Mouse (Mus musculus) mature B cell (primary cell): ENCODE results near the gene Calcoco2.
"Not testable (repeated sequence)": the region's sequence is repeated elsewhere in the genome, so short reads cannot be mapped to it uniquely, and the experiment has no call there.

Experiments
- in situ Hi-C: fragments of 300-500 bp; cut with MboI; formaldehyde crosslinking; loops from 2 replicates; pipeline ENCODE4 v1.14.3; 2019

The Calcoco2 gene

DNA sequence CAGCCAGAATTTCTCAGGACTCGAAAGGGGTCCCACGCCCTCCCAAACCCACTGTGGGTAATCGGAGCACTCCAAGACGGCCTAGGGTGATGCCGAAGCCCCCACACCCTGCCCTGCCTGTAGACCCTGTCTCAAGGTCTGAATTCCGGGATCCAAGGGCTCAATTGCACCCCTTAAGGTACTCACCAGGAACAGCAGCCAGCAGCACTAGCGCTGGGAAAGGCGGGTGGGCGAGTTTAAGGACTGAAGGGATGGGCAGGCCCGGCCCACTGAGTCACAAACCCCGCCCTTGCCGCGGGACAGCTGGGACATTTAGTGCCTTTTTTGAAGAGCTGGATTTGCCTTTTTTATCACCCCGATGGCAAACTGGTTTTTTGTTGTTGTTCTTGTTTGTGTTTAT is at the start of gene Calcoco2:
Gene Calcoco2 (minus strand): TSS at position 214 of the 400 bp plus-strand sequence.
- in situ Hi-C loops, result no loop called here

DNA sequence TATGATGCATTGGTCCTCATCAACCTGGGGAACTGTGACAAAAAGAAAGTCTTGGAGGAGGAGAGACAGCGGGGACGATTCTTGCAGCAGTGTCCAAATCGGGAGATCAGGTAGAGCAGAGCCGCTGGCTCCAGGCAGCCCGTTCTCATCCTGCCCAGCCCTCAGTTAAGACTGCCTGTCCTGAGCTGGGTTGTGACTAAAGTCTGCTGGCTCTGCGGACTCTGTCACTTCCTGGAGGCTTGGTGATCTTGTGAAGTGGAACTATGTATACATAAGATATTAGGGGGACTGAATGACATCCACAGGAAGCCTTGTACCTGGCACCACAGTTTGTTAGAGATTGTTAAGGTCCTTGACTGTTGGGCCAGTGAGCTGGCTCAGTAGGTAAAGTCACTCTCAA is 35.7 kb upstream of the Calcoco2 start:
- in situ Hi-C loops, result no loop called here

DNA sequence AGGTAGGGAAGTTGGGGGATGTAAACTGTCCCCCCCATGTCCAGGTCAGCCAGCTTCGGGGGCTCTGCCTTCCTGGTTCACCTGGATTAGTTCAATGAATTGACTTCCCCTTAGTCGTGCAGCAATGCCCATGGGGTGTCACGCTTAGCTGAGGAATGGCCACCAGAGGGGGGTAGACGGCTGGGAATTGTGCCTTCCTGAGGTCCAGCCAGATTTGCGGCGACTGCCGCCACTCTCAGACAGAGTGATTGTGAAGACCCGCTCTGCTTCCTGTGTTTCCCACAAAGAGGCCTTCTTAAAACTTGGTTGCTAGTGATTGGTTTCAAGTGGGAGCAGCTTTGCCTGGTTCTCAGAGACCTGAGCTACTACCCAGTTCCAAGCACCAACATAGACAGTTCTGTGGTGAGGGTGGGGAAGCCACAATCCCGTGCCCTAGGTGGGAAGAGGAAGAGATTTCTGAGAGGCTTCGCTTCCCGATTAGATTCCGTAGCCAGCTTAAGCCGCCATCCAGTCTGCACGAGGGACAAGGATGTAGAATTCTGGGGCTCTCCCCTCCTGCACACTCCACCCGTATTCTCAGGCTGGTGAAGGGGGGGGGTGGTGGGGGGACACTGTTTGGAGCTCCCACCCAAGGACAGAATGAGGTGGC is 34.0 kb upstream of the Calcoco2 start:
- in situ Hi-C loops, result no loop called here

DNA sequence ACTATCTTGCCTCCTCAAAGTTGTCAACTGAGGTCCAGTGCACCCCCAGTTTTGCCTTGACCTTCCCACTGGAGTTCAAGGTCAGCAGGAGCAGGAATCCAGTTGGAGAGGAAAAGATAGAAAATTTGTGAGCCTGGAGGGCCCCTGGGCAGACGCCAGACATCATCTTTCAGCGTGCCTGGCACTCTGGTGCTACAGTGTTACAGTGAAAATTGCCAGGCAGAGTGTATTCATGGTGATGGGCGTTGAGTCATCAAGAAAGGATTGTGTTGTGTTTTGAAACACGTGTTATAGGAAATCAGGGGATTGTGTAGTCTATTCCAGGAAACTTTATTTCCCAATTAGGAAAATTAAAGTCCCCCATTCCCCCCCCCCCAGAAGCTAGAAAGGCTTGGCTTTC is 32.0 kb upstream of the Calcoco2 start:
- in situ Hi-C loops, result no loop called here

DNA sequence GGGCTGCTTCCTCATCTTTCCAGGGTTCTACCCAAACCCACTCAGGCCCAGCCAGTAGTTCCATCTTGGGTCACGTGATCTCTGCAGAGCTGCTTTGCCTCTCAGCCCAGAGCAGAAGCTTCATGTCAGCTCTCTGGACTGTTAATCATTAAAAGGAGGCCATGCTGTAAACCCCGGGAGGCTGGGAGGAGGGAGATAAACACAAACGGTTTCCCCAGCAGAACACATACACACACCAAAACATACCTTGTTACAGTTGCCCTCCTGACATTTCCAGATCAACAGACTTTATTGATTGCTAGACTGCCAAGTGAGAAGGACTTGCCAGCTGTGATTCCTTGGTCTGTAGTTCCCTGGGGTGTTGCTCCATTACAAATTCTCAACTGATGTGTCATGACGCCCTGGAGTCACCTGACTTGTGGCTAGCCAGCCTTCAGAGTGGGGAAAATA is 29.0 kb upstream of the Calcoco2 start:
- in situ Hi-C loops, result no loop called here

DNA sequence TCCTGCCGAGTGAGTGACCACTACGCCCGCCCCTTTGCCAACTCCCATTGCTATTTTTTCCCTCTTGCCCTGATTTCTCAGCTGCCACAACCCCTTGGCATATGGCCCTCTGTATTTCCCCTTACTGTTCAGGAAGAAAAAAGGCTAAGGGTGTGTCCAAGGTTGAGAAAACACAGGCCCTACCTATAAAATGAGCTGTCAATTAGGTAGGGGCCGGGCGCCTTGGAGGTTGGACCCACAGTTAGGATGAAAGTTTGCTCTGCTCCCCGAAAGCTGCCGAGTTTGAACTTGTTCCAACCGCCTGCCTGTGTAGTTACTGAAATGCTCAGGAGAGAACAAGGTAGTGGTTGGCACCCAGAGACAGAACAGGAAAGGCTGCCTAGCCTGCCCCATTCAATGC is 24.1 kb upstream of the Calcoco2 start:
- in situ Hi-C loops, result no loop called here

DNA sequence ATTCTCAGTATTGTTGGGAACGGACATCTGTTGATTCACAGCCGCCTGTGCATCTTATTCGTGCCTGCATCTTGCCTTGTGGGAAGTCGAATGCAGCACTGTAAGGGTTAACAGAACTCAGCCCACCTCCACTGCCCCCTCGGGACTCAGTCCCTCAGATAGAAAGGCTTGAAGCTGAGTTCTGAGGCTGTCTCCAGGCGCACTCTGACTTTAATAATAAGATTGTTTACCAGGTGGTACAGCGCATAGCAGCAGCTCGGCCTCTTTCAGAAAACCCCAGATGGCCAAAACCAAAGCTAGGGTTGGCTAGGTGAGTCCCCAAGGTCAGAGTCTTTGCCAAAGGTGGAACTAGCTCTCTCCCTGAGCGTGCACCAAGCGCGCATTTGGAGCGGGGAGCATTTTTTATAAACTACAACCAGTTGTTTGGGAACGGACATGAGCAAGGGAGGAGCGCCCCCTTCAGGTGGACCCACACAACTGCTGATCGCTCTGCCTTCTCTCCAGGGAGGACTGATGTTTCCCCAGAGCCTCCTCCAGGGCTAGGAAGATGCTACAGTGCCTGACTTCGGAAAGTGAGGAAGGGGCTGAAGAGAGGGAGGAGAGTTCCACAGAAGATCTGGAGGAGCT is 21.6 kb upstream of the Calcoco2 start, which contains the start of gene Ttll6:
Gene Ttll6 (plus strand): TSS at position 548 of the 627 bp plus-strand sequence.
- in situ Hi-C loops, result no loop called here

DNA sequence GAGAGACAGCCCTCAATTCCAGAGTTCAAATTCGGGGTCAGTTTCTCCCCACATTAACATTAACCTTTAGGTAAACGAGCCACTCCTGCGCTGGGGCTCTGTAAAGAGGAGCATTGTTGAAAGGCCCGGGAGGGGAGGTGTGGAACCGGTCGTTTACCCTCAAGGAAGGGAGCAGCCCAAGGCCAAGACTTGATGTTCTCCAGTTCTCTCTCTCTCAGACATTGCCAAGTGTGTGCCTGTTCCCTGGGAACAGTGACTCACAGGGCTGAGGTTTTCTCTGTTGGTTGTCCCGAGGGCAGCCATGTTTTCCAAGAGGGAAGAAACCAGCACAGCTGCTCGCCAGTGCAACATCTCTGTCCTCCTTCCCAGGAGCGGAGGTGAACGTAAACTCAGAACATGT is 18.8 kb upstream of the Calcoco2 start:
- in situ Hi-C loops, result no loop called here

DNA sequence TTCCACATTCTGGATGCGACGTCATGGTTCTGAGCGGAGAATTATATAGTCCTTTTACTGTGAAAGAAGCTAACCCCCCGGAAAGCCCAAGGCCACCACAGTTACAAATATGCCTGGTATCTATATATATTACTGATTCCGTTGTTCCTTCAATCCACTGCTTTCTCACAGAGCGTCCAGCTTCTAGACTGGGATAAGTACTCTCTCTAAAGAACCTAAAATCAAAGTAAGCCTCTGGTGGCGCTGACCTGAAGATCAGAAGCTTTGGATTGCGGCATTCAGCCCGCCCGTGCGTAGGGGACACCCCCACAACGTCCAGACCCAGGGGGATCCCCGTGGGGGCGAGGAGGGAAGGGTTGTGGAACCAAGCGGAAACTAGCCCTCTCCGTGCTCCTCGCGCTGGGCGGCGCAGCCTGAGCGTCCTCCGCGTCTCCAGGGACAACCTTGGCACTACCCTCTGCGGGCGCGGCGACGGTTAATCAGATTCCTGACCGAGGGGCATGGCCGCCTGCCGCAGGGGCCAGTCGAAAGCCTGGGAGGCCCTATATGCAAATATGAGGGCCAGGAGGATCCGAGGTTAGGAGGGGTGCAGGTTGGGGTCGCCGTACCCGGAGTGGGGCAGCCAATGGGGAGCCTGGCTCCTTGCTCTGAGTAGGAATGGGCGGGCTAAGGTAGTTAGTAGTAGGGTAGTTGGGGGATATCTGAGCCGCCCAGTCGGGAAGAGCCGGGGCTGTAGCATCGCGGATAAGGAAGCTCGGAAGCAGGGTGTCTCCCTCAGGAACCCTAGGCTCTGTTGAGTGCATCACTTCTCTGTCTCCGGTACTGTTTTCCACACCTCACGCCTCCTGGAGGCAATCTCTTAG is 12.5 kb upstream of the Calcoco2 start:
- in situ Hi-C loops, result no loop called here

DNA sequence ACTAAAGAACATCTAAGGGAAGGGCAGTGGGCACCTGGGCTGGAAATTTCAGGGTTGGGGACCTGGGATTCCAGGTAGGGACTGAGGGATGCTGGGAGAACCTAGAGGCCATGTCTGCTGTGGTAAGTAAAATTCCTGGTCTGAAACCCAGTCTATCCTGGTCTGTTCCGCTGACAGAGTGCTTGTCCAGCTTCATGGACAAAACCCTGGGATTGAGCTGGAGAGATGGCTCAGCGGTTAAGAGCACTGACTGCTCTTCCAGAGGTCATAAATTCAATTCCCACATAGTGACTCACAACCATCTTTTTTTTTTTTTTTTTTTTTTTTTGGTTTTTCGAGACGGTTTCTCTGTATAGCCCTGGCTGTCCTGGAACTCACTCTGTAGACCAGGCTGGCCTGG is 11.0 kb upstream of the Calcoco2 start:
- in situ Hi-C loops, result not testable (repeated sequence)

DNA sequence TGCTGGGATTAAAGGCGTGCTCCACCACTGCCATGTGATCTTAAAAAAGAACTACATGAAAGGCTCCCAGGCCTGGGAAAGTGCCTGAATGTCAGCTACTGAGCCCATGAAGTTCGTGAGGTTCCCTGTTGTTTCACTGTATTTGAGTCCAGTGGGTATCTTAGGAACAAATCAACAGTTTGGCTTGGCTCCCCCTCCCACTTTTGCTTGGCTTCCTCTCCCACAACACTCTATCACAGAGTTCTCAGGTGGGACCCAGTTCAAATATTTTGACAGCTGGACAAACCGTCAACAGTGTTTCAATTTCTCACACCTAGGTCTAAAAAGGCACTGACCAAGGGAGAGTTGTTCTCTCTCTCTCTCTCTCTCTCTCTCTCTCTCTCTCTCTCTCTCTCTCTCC is 7.6 kb upstream of the Calcoco2 start:
- in situ Hi-C loops, result no loop called here

DNA sequence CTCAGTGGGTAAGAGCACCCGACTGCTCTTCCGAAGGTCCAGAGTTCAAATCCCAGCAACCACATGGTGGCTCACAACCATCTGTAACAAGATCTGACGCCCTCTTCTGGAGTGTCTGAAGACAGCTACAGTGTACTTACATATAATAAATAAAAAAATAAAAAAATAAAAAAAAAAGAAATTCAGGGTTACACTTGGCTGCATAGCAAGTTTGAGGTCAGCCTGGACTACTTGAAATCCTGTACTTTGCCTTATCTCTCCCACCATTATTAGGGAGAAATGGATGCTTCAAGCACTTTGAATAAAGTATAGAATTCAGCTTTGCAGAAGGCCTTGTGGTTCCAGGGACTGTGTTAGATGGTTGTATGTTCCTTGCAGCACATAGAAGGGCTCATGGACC is 5.2 kb upstream of the Calcoco2 start:
- in situ Hi-C loops, result not testable (repeated sequence)

DNA sequence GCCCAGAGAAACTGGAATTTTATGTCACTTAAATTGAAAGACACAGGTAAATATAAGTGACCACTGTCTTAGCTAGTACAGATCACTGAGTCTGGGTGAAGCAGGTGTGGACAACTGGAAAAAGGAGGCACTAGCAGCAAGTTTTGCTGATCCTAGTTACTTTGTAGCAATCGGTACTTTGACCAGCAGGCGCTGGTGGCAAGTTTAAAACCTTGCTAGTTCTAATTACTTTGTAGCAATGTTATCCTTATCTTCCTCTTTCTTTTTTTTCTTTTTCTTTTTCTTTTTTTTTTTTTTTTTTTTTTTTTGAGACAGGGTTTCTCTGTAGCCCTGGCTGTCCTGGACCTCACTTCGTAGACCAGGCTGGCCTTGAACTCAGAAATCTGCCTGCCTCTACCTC is 4.4 kb upstream of the Calcoco2 start:
- in situ Hi-C loops, result no loop called here

DNA sequence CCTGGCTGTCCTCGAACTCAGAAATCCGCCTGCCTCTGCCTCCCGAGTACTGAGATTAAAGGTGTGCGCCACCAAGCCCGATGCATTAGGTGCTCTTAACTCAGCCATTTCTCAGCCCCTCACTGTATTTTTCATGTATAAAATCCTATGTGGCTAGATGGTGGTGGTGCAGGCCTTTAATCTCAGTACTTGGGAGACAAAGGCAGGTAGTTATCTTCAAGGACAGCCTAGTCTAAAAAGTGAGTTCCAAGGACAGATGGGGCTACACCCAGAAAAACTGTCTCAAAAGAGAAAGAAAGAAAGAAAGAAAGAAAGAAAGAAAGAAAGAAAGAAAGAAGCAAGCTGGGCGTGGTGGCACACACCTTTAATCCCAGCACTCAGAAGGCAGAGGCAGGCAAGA is 3.7 kb upstream of the Calcoco2 start:
- in situ Hi-C loops, result no loop called here

DNA sequence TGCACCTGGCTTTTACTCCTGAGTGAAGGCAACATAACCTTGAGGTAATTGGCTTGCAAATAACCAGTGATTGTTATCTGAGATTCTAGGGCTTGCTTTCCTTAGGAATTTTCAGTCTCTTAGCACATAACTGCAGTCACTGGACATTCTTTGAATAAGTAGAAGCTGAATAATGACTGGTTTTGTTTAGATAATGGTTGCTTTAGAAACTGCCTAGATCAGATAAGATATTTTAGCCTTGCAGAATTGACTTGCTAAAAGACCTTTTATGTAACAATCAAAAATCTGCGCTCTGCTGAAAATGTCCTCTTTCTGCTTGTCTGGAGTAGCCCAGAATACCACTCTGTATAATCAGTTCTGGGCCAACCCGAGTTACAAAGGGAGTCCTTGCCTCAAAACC is 2.3 kb upstream of the Calcoco2 start:
- in situ Hi-C loops, result no loop called here

DNA sequence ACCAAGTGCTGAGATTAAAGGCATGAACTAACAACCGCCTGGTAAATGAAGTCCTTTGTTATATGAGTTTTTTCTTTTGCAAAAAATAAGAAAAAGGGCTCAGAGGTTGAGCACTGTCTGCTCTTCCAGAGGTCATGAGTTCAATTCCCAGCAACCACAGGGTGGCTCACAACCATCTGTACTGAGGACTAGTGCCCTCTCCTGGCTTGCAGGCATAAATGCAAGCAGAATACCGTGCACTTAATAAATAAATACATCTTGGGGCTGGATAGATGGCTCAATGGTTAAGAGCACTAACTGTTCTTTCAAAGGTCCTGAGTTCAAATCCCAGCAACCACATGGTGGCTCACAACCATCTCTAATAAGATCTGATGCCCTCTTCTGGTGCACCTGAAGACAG is 814 bp downstream of the Calcoco2 start:
- in situ Hi-C loops, result not testable (repeated sequence)

DNA sequence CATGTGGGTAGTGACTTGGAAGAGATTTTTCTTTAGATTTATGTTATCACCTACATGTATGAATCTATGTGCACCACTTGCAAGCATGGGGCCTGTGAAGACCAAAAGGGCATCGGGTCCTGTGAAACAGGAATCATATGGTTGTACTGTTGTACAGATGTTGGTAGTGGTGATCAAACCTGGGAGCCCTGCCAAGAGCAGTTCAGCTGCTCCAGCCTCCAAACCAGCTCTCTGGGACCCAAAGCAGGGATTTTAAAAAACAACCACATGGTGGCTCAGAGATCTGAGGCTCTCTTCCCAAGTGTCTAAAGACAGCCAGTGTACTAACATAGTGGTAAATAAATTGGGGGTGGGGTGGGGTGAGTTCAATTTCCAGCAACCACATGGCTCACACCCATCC is 3.4 kb downstream of the Calcoco2 start:
- in situ Hi-C loops, result no loop called here

DNA sequence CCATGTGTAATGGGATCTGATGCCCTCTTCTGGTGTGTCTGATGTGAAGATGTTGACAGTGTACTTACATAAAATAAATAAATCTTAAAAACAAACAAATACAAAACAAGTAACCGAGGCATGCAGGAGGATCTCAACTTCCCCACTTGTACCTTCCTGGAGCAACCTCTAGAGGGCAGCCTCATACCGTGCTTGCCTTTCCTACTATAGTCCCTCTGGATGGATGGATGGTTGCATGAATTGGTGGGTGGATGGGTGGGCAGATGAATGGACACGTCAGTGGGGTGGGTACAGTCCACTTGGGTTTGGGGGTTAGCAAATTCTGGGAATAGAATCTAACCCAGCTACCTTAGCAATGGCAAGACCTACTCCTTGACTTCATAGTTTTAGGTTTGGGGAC is 18.4 kb downstream of the Calcoco2 start:
- in situ Hi-C loops, result no loop called here

DNA sequence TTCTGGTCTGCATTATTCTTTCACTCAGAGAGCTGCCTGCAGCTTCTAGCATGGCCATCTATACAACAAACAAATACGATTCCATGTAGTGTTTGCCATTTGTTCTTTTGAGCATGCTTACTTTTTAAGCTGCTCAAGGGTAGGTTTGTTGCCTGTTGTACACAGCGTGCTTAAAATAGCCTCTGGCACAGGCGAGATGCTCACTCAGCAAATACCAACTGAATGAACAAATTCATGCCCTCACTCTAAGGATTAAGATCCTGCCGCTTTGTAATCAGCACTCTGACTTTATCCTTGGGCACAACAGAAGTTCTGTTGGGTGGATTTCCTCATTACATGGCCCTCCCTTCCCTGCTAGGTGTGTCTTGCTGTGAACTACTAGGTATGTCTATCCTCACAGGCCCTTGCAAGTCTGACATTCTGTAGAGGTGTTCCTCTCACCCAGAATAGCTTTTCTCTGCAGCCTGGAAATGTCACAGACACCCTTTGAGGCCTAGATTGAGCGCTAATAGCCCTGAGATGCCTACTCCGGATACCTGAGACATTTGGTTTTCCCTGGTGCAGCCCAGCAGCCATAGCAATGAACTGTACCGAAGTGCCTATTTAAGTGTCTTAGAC is 19.0 kb downstream of the Calcoco2 start:
- in situ Hi-C loops, result no loop called here

DNA sequence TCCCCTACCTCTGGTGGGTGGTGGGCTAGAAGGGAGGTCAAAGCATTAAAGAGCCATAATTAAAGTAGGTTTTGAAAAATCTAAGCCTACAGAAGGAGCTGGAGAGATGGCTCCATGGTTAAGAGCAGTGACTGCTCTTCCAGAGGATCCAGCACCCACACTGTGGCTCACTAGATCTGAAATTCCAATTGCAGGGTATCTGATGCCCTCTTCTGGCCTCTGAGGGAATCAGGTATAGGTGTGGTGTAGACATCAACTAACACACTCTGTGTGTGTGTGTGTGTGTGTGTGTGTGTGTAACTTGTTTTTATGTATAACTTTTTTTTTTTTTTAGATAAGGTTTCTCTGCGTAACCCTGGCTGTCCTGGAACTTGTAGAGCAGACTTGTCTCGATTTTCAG is 20.7 kb downstream of the Calcoco2 start:
- in situ Hi-C loops, result no loop called here

DNA sequence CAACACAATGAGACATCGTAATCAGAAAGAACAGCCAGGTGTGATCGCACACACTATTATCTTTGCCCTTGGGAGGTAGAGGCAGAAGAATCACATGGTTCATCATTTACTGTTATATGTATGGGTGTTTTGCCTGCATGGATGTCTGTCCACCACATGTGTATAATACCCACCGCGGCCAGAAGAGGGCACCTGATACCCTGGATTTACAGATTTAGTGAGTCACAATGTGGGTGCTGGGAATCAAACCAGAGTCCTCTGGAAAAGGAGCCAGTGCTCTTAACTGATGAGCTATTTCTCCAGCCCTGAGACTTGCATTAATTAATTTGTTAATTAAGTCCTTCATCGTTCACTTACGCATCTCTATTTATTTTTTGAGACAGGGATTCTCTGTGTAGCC is 23.8 kb downstream of the Calcoco2 start:
- in situ Hi-C loops, result no loop called here

DNA sequence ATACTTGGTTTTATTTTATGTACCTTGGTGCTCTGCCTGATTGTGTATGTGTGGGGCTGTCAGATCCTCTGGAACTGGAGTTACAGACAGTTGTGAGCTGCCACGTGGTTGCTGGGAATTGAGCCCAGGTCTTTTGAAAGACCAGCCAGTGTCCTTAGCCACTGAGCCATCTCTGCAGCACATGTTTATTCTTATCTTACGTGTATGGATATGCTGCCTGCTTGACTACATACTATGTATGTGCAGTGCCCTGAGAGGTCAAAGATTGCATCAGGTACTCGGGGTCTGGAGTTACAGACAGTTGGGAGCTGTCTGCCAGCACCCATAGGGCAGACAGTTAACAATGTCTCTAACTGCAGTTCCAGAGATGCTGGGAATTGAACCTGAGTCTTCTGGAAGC is 29.1 kb downstream of the Calcoco2 start:
- in situ Hi-C loops, result no loop called here
